Mouse (Mus musculus) MEL (cell line): ENCODE measurements around the gene Padi4.

Experiments used
- CTCF ChIP-seq, 3 experiments: IDR thresholded peaks in 2 of 3; conservative IDR thresholded peaks in 1 of 3; 2 replicates each; pipeline ENCODE4 v1.5.1; 2011 to 2012; ENCODE audit warnings: low read length in 3 of 3, low read depth in 2 of 3, mild to moderate bottlenecking in 2 of 3, improper control_type of control experiment in 1 of 3, inconsistent platforms in 1 of 3, mixed read lengths in 1 of 3, moderate library complexity in 1 of 3; ENCODE audit not compliant: control insufficient read depth in 1 of 3, insufficient read depth in 1 of 3, poor library complexity in 1 of 3, severe bottlenecking in 1 of 3
- EP300 ChIP-seq, 2 experiments: IDR thresholded peaks; 2 replicates each; pipeline ENCODE4 v1.6.1; 2011; ENCODE audit warnings: improper control_type of control experiment in 2 of 2, low read length in 2 of 2, low read depth in 1 of 2, mild to moderate bottlenecking in 1 of 2
- GATA1 ChIP-seq: IDR thresholded peaks from 2 replicates; pipeline ENCODE4 v1.6.1; 2011; ENCODE audit warnings: low read depth, low read length, improper control_type of control experiment
- MAX ChIP-seq: IDR thresholded peaks from 2 replicates; pipeline ENCODE4 v1.6.1; 2011; ENCODE audit warnings: low read length, improper control_type of control experiment
- NRF1 ChIP-seq: IDR thresholded peaks from 2 replicates; pipeline ENCODE4 v1.6.1; 2014; ENCODE audit warnings: low read depth, mild to moderate bottlenecking, inconsistent platforms, low read length, improper control_type of control experiment, moderate library complexity; ENCODE audit not compliant: poor library complexity, insufficient read depth, severe bottlenecking
- POLR2A ChIP-seq, 2 experiments: IDR thresholded peaks; 2 replicates each; pipeline ENCODE4 v1.6.1; 2011 to 2012; ENCODE audit warnings: low read length in 2 of 2, mild to moderate bottlenecking in 2 of 2, control low read depth in 1 of 2, improper control_type of control experiment in 1 of 2, low read depth in 1 of 2, moderate library complexity in 1 of 2; ENCODE audit not compliant: control insufficient read depth in 1 of 2, insufficient read depth in 1 of 2, poor library complexity in 1 of 2
- SIN3A ChIP-seq: IDR thresholded peaks from 2 replicates; pipeline ENCODE4 v1.6.1; 2012; ENCODE audit warnings: low read length, improper control_type of control experiment, inconsistent platforms
- USF2 ChIP-seq, 2 experiments: IDR thresholded peaks; 2 replicates each; pipeline ENCODE4 v1.6.1; 2011 to 2012; ENCODE audit warnings: improper control_type of control experiment in 2 of 2, low read length in 2 of 2, borderline replicate concordance in 1 of 2, inconsistent platforms in 1 of 2, low read depth in 1 of 2, mild to moderate bottlenecking in 1 of 2; ENCODE audit not compliant: insufficient read depth in 1 of 2

DNA sequence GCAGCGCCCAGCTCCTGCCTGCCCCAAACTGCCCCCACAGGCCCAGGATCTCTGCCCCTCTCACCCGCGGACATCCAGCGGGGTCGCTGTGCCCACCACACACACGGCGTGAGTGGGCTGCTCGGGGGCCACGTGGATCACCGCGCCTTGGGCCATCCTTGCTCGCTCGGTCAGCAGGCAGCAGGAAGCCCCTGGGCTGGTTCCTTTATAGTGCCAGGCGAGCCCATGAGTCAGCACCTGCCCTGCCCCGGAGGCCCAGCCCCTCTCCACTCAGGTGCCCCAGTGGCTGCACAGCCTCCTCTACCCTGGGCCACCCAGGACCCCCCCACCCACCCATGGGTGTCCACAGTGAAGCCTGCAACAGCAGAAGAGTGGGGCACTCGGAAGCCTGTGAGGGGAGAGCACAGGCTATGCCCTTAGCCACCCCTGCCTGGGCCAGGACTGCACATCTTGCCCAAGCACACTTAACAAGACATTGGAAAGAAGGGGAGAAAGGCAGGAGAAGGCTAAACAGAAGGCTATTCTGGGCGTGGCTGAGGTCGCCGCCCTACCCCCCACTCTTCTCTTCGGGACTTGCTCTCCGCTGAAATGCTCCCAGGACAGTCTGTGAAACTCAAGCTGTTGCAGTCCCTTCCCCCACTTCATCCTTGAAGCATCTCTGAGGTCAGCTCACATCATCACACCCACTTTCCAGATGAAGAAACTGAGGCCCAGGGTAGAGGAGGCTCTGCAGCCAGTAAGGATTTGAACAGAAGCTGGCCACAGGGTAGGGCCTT is at the start of gene Padi4:
- TF ChIP-seq POLR2A (IDR thresholded peaks at IDR 0.05; ENCODE audit: control insufficient read depth in 1 of 2, insufficient read depth in 1 of 2, low read depth in 1 of 2, low read length in 2 of 2, poor library complexity in 1 of 2) (no peak), CTCF (IDR thresholded peaks at IDR 0.05 in 2 of 3, conservative IDR thresholded peaks at IDR 0.05 in 1 of 3; ENCODE audit: control insufficient read depth in 1 of 3, insufficient read depth in 1 of 3, low read depth in 2 of 3, low read length in 3 of 3, poor library complexity in 1 of 3, severe bottlenecking in 1 of 3) (no peak), GATA1 (no peak), MAX (no peak), USF2 (IDR thresholded peaks at IDR 0.05; ENCODE audit: borderline replicate concordance in 1 of 2, insufficient read depth in 1 of 2, low read depth in 1 of 2, low read length in 2 of 2) (no peak), EP300 (IDR thresholded peaks at IDR 0.05; ENCODE audit: low read depth in 1 of 2, low read length in 2 of 2) (no peak), NRF1 (no peak), SIN3A (no peak)
